Mouse (Mus musculus) G1E (cell line): Measurements from ENCODE around the gene Zfp472.

ENCODE experiments used
- CTCF ChIP-seq: IDR thresholded peaks from 2 replicates; pipeline ENCODE4 v1.5.1; 2012; ENCODE audit warnings: low read depth, low read length, inconsistent platforms, mixed read lengths
- GATA1 ChIP-seq: IDR thresholded peaks from 2 replicates; pipeline ENCODE4 v1.6.1; 2012; ENCODE audit warnings: borderline replicate concordance, low read length, inconsistent platforms, mixed read lengths
- GATA2 ChIP-seq: IDR thresholded peaks from 2 replicates; pipeline ENCODE4 v1.6.1; 2012; ENCODE audit warnings: low read depth, low read length, inconsistent platforms, borderline replicate concordance
- POLR2AphosphoS5 ChIP-seq: IDR thresholded peaks from 2 replicates; pipeline ENCODE4 v1.6.1; 2012; ENCODE audit warnings: low read depth, low read length, inconsistent platforms; ENCODE audit not compliant: insufficient replicate concordance
- TAL1 ChIP-seq: conservative IDR thresholded peaks from 2 replicates; pipeline ENCODE4 v1.6.1; 2012; ENCODE audit warnings: low read depth, low read length, inconsistent platforms, mixed read lengths

GRCm38 (mm10) chr17:32923681-32924080 is 41.9 kb upstream of the Zfp472 start:
- TF ChIP-seq CTCF, result no peak
- no peak for TF ChIP-seq TAL1
- TF ChIP-seq POLR2AphosphoS5, result no peak
- no peak for TF ChIP-seq GATA1
- TF ChIP-seq GATA2, result no peak
